Mouse (Mus musculus) megakaryocyte, embryonic 14.5 days (primary cell): ENCODE measurements around the gene Gda.

ENCODE experiments used
- FLI1 ChIP-seq: IDR thresholded peaks from 2 replicates; pipeline ENCODE4 v1.6.1; 2012; ENCODE audit warnings: low read length, inconsistent platforms, mixed read lengths
- GATA1 ChIP-seq: IDR thresholded peaks from 3 replicates; pipeline ENCODE4 v1.6.1; 2012; ENCODE audit warnings: mixed read lengths, low read length, inconsistent platforms, borderline replicate concordance

DNA sequence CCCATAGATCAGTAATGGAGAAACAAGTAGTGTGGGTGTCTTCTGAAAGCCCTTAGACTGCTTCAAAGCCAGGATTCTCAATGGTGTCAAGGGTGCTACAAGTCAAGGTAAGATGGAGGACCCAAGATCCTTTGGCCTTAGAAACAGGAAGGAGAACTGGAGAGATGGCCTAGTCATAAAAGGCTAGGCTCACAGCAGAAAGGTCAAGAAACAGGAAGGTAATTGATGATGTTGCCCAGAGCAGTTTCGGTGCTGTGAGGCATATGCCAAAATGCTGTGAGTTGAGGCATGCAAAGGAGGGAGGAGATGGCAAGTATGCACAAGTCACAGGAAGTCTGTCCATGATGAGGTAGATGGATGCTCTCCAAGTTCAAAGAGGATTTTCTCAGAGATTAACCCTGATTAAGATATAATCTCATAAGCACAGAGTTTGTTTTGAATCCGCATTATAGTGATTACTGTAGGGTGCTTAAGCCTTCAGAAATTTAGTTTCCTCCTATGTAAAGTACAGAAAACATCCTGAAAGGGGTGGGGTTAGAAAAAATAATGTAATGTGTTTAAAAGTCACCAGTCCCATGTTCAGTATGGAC is 26.2 kb upstream of the Gda start:
- no peak for TF ChIP-seq GATA1
- TF ChIP-seq FLI1 = no peak
